Mouse (Mus musculus) heart, postnatal 4 days (tissue): Measurements from ENCODE around the gene Babam2. TPM values are rescaled to one million over a fixed set of nuclear protein-coding genes. Genes with fewer than 3 reads are reported as not detected.
A peak's percentile ranks its signal among the peaks of the same experiment; 100 is the strongest.

Experiments used
- DNase-seq: peaks from one replicate; pipeline ENCODE4 v3.0.0; 2021
- total RNA-seq, 2 experiments: library from RNA; stranded (reverse); gene quantifications; 2 replicates each; pipeline ENCODE4 v1.2.3; 2021

Gene Babam2
- total RNA-seq, 2 experiments from 2014 or later, result 43.1 to 43.9 TPM

- DNase-seq, result no peak
Measured at GRCm38 (mm10) chr5:32056126-32056525, 358.6 kb downstream of the Babam2 start.

- no peak for DNase-seq
Measured at GRCm38 (mm10) chr5:32058481-32059253, 361.2 kb downstream of the Babam2 start.

GRCm38 (mm10) chr5:32059254-32059796, 361.8 kb downstream of the Babam2 start:
- DNase-seq, result no peak

- DNase-seq, result no peak
Measured at GRCm38 (mm10) chr5:32060485-32060884, 363.0 kb downstream of the Babam2 start.

DNA sequence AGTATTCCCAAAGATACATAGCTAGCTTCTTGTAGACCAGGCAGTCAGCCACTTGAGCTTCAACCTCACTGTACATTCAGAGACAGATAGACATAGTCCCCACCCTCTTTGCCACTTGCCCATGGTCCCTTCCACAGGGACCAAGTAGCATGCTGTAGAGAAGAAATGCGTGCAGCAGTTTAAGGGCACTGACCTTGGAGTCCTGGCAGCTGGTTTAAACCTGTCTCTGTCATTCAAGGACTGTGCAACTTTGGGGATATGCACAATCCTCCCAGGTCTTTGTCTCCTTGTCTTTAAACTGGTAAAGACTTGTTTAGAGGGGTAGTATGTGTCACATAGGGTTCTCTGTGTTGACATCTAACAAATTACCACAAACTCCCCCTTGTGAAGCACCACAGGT, 364.4 kb downstream of the Babam2 start:
- DNase-seq, result no peak

DNA sequence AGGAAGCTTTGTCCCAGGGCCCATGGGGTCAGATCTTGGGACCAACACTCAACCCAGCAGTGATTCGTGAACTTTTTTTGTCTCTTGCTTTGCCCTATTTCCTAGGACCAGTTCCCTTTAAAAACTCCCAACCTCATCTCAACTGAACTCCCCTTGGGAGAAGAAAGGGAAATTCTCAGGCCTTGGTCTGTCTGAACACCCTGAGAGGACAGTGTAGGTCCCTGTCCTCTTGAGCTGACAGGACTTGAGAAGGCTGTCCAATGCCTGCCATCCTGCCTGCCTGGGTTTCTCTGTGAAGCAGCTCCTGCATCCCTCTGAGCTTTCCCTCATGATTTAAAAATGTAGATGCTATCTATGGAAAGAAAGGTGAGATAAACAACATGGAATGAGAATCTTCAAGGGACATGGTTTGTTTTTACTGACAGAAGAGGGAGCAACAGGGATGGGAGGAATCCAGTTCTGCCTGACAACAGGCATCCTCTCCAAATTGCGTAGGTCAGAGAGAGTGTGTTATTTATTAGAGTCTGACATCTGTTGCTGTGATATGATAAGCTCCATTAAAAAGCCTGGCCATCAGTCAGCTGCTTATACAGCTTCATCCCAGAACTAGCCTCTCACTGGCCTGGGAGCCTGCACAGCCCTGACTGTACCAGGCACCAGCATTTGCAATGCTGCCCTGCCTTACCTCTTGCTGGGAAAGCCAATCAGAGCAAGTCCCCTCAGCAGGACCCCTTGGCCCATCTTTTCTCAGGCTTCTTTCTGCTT, 367.0 kb downstream of the Babam2 start:
- no peak for DNase-seq

DNA sequence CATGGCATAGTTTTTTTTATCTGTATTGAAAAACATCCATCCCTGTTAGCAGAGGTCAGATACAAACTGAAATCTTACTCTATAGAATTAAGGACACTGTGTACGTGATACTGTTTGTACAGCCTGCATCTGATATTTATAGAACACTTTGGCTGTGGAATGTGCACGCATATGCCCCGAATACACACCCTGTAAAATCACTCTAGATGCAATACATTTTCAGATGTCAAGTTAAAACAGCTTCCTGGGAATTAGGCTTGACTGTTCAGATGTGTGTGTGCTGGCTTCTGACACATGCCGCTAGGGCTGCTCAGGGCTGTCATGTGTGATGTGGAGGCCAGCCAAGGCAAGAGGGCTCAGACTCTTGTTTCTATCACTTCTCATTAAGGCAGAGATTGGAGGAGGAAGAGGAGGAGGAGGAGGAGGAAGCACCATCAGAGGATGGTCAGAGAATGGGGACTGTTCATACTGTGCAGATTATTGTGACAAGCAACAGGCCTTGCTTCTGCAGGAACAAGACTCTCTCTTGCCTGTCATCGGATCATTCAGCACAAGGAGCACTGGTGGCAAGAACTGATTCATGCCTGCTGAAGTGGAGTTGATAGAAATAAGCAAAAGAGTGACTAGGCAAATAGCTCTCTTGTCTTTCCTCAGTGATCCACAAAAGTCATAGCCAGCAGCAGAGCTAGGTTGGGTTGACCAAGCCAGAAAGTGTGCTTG, 368.7 kb downstream of the Babam2 start:
- peak; percentile 29 for DNase-seq

DNA sequence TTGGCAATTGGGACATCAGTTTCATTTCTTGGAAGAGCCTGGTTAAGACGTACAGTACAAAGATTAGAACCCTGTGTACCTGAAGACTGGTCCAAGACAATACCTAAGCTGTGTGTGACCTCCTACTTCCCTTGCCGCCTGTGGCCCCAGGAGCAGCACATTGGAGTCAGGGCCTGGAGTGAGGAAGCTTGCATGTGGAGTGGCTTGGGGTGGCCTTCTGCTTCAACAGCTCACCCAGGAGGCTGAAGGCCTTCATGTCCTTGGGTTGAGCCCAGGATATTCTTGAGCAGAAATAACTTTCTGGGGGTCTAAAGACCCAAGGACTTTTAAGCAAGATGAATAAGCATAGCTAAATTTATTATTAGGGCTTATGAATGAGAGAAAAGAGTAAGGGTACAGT, 369.4 kb downstream of the Babam2 start:
- no peak for DNase-seq

DNA sequence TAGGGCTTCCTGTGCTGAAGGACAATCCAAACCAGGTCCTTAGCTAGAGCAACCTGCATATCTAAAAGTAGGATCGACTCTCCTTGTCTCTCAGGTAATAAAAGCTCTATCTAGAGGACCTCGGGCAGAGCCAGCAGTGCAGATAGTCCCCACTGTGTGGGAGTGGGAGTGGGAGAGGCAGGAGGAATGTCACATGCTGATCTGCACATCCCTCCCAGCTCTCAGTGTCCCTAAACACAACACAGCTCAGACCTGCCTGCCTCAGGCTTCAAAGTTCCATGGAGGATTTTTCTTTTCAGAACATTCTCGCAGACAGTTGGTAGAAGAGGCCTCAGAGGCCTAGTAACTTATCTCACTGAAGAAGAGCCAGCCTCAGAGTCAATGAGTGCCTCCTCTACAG, 371.1 kb downstream of the Babam2 start:
- no peak for DNase-seq

- no peak for DNase-seq
Measured at GRCm38 (mm10) chr5:32069096-32069495, 371.6 kb downstream of the Babam2 start.

DNA sequence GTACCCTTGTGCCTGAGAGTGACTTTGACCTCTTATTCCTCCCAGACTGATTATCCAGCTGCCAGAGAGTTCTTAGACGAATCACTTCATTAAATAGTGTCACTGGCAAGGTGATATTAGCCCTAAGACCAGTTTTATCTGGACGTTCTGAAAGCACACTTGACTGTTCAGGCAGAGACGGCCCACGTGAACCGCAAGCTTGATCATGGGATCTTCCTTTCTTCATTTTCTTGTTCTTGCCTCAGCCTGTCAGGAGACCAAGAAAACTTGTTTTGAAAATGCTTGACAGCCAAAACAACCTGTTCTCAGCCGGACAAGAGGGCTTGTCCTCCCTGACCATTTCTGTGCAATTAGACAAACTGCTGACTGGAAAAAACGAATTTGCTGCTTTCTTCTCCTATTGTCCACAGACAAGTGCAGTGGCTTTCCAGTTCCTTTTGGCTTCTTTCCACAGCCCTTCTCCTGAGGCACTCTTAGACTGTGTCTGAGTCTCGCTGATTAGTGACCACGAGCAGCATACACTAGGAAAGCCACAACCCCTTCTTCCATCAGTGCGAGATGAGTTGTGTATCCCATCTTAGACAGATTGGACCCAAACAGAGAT, 372.2 kb downstream of the Babam2 start:
- DNase-seq, result no peak

- no peak for DNase-seq
Measured at GRCm38 (mm10) chr5:32070781-32071180, 373.3 kb downstream of the Babam2 start.

GRCm38 (mm10) chr5:32071314-32071713, 373.8 kb downstream of the Babam2 start:
- DNase-seq, result no peak

GRCm38 (mm10) chr5:32071824-32072223, 374.3 kb downstream of the Babam2 start:
- no peak for DNase-seq

- DNase-seq, result no peak
Measured at GRCm38 (mm10) chr5:32072877-32073276, 375.4 kb downstream of the Babam2 start.

DNA sequence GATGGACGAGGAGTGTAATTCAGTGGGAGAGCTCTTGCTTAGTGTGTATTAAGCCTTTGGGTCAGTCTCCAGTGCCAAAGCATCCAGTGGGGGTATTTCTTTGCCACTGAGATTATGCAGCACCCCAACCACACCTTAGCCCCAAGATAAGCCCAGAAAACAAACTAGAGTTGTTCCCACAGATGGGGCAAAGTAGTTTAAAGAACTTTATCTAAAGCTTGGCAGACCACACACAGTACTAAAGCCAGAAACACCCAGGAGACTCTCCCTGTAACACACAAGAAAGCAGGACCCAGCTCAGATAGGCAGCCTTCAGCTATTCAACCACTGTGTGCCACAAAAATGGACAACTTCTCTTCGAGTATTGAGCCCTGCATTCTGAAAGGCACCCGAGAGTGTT, 376.6 kb downstream of the Babam2 start:
- DNase-seq, result no peak

DNA sequence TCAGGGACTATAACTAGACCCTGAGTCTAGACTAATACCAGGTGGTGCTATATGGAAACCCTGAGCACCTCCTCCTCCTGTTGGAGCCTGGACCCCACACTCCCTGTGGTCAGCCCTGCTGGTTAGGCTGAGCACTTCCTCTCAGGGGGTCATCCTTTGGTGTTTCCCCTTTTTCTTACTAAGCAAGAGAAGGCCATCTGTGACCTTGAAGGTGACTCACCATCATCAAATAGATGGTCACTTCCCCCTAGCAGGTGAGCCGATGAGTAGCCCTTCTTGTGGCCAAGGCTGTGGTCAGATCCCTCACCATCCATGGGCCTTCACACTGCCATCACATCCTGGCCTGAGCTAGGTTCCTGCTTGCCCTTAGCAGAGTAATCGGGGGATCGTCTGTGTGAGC, 379.7 kb downstream of the Babam2 start:
- no peak for DNase-seq

DNA sequence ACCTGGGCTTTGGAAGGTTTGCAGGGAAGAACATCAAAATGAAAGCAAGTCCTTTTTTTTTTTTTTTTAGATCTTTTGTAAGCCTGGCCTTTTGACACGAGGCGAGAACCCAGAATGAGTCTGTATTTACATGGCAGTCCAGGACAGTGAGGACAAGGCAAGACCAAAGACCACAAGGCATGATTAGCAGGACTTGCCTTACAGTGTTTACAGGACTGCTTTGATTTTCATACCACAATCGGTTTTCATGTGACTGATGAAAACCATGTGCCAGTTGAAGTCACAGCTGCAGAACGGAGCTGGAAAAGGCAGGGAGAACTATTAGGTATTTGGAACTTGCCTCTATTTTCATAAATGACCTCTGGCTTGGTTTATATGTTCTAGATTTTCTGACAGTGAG, 381.5 kb downstream of the Babam2 start:
- DNase-seq, result no peak

DNA sequence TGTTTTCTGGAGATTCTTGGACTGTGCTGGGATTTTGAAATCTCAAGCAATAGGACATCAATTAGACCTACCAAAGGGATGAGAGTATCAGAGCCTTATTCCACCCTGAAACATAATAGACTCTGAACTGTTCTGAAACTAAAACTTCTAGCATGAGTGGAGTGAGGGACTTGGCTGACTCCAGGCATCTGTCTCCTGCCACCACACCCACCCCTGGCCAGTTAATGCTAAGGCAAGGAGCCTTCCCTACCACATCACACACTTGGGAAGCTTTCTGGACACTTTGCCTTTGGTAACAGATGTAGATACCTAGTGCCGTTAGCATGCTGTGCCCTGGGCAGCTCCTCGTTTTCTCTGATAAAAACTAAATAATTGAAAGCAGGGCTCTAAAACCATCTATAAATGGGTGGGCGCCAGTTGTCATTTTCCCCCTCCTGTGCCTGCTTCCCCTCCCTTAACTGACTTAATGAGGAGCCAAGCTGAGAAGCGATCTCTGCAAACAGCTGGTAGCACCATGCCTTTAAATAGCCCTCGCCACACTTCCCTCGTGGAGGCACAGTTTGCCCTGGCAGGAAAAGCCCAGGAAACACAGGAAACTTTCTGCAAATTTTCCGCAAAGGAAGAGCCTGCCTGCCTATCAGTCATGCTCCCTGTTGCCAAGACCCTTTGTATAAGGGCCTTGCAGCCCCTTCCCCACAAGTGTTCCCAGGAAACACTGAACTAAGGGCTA, 383.2 kb downstream of the Babam2 start:
- no peak for DNase-seq

DNA sequence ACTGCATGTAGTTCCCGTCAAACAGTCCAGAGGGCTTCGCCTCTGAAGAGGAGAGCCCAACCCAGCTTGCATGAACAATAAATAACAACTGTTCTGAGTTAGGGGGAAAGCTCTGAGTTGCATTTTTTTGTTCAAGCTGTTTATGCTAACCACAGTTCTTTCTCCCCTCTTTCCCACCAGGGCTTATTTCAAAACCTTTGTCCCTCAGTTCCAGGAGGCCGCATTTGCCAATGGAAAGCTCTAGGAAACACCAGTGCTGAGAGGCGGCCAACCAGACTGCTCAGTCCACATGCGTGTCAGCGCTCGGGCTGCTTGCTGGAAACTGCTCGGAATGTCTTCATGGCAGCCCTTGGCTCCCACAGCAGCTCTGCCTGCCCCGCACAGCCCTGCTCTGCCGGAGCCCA, 386.9 kb downstream of the Babam2 start:
- DNase-seq, result peak; percentile 22

DNA sequence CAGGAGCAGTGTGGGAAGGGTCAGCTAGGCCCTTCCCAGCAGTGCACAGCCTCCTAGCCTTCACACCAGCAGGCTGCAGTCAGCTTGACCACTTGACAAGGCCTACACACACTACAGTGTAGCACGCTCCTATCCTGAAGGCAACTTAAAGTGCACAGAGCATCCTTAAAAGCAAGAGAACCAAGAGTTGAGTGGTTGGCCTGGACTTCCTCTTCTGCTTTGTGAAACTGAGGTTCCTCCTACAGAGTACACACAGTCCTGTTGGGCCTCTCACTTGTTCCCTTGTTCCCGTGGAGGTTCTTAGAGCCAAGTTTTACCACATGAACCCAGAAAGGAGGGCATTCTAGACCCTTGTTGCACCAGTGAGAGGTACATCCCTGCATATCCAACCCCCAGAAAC, 388.1 kb downstream of the Babam2 start:
- DNase-seq, result no peak

DNA sequence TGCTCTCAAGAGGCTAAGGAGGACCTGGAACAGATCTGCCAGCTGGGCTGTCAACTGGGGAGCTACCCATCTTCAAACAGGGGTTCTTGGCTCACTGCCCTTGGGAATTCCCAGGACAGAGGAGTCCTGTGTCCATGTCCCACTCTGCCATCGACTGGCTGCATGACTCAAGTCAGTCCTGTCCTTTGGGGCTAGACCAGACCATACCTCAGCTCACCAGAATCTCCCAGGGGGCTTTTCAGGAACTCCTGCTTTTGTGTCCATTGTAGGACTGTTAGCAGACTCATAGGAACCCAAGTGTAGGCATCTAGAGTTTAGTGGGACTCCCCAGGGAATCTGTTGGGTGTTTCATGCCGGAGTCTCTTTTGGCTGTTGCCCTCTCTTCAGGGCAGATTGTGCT, 388.5 kb downstream of the Babam2 start:
- DNase-seq, result no peak
